Mouse (Mus musculus): Measurements from ENCODE around the gene Hprt. TPM values are rescaled to one million over a fixed set of nuclear protein-coding genes. Genes with fewer than 3 reads are reported as not detected.
"Not testable (repeated sequence)": the region's sequence is repeated elsewhere in the genome, so short reads cannot be mapped to it uniquely, and the experiment has no call there.

Gene Hprt
- total RNA-seq (2021) = 100 to 1,000 TPM; 111 to 147 TPM
- long read RNA-seq, experiment 1, transcript Hprt-201 (9 exons, 1,289 nt) = major isoform, 5 of 7 reads
- long read RNA-seq, experiment 1, partial matches to known transcripts = 1 of 7 reads
- long read RNA-seq, experiment 1, other reads (novel, unspliced or antisense) = 1 of 7 reads
- long read RNA-seq, experiment 2, transcript Hprt-201 (9 exons, 1,289 nt) = major isoform, 5 of 8 reads
- long read RNA-seq, experiment 2, partial matches to known transcripts = 1 of 8 reads
- long read RNA-seq, experiment 2, other reads (novel, unspliced or antisense) = 2 of 8 reads

DNA sequence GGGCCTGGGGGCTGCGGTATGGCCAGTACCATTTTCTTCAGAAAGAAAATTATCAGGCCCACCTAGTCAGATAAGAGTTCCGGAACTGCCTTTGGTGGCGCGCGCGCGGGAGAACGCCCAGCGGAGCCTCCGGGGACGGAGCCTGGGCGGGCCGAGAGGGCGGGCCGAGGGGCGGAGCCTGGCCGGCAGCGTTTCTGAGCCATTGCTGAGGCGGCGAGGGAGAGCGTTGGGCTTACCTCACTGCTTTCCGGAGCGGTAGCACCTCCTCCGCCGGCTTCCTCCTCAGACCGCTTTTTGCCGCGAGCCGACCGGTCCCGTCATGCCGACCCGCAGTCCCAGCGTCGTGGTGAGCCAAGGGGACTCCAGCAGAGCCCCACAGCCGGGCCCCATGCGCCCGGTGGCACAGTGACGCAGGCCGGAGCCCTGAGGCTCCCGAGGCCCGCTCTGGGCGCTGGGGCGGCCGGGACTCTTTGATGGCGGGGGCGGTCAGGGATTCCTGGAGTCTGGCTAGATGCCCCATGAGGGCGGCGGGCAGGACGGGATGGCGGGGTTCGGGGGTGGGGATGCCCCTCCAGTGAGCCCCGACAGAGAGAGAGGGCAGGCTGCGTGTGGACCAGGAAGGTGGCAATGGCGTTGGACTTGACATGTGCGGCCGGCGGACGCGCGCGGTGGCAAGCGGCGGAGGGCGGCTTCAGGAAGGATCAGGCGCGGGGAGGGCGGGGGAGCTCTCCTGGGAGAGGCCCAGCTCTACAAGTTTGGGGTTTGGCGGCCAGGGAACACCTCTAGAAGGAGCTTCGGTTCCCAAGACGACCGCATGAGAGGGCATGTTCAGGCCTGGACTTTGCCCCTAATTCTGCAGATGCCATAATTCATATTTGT lies at the start of gene Hprt:
Hprt (plus strand) TSS at position 233 of the 879 bp plus-strand sequence.
- Histone ChIP-seq H3K27ac (peak within 1 kb of the TSS; percentile 91), H3K4me3 (peak within 1 kb of the TSS; percentile 65)
- no peak for TF ChIP-seq CTCF (conservative IDR thresholded peaks at IDR 0.05)
- peak; percentile 81 to 86 for DNase-seq (ENCODE audit: low spot score in 2 of 2)

DNA sequence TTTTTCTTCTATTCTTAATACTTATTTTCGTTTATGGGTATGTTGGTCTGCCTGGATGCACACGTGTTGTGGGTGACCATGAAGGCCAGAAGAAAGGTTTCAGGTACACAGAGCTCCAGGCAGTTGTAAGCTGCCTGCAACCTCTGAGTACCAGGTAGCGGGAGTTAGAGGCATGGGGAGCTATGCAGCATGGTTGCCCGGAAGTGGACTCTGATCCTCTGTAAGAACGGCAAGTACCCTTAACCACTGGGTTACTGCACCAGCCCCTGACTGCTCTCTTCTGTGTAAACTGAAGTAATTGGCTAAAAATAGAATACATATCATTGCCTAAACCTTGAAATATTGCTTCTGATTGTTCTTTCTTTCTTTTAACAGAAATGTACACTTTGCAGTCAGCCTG lies 42.4 kb upstream of the Hprt start:
- H3K27ac ChIP-seq = no peak overlapping the region
- no peak overlapping the region for H3K4me3 ChIP-seq
- TF ChIP-seq CTCF (conservative IDR thresholded peaks at IDR 0.05) = no peak
- DNase-seq (ENCODE audit: low spot score in 2 of 2) = no peak

DNA sequence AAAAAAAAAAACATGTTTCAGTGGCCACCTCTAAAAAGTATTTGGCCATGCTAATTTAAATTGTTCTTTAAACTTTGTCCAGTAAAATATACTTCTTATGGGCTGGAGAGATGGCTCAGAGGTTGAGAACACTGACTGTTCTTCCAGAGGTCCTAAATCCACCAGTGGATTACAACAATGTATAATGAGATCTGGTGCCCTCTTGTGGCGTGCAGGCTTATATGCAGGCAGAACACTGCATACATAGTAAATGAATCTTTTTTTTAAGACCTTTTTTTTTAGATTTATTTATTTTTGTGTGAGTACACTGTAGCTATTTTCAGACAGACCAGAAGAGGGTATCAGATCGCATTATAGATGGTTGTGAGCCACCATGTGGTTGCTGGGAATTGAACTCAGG lies 38.2 kb upstream of the Hprt start:
- TF ChIP-seq CTCF (conservative IDR thresholded peaks at IDR 0.05) = peak; percentile 76
- peak in 1 of 2 experiments; percentile 14 for DNase-seq (ENCODE audit: low spot score in 2 of 2)
- H3K27ac ChIP-seq = no peak overlapping the region
- no peak overlapping the region for H3K4me3 ChIP-seq

DNA sequence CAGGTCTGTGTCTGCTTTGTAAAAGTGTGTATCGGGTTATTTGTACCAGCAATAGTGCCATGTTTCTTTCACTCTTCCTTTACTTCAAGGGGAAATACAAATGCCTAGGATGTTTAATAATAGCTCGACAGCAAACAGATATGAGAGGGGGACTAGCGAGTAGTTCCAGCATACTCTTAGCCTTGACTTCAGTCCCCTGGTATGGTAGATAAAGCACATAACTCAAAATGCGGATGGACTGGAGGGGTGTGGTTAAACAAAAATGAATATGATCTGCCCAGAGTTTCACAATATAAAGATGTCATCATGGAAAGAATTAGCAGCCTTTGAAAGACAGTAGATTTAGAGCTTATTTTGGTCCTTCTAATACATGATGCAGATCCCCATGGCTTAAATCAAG lies 31.0 kb upstream of the Hprt start:
- no peak for DNase-seq (ENCODE audit: low spot score in 2 of 2)
- TF ChIP-seq CTCF (conservative IDR thresholded peaks at IDR 0.05) = no peak

DNA sequence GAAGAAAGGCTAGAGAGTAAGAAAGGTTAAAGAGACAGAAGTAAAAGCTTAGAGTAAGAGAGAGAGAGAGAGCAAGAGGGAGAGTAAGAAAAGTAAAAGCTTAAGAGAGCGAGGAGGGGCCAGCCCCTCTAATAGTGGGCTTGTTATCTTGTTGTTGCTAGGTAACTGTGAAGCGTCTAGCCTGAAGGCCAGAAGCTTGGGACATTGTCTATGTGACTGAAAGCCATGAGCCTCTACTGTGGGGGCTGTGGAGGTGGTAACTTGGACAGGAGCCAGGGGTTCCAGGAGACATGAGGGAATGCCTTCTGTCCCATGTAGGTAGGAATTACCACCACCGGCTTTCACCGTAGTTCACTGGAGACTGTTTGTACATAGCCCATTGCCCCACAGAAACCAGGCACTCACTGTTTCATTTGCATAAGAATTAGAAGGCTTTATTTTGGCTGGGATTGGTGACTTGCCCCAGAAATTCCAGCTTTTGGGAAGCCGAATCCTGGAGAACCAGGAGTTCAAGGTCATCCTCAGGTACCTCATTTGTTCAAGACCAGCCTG lies 26.3 kb upstream of the Hprt start:
- H3K27ac ChIP-seq = no peak overlapping the region
- H3K4me3 ChIP-seq = no peak overlapping the region
- no peak for DNase-seq (ENCODE audit: low spot score in 2 of 2)
- no peak for TF ChIP-seq CTCF (conservative IDR thresholded peaks at IDR 0.05)

More for the DNA sequence above, 31.0 kb upstream of the Hprt start:
- no peak overlapping the region for H3K27ac ChIP-seq
- no peak overlapping the region for H3K4me3 ChIP-seq

DNA sequence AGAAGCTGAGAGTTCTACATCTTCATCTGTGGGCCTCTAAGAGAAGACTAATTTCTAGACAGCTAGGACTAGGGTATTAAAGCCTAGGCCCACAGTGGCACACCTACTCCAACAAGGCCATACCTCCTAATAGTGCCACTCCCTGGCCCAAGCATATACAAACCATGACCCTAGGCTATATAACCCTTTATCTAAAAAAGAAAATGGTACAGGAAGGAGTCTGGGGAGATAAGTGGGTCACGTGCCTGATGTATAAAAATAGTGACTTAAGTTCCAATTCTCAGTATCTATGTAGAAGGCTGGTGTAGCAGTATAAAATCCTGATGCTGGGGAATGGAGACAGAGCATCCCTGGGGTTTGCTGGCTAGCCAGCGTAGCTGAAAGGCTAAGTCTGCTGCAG lies 22.8 kb upstream of the Hprt start:
- no peak for TF ChIP-seq CTCF (conservative IDR thresholded peaks at IDR 0.05)
- no peak overlapping the region for H3K4me3 ChIP-seq
- DNase-seq (ENCODE audit: low spot score in 2 of 2) = no peak
- H3K27ac ChIP-seq = no peak overlapping the region

DNA sequence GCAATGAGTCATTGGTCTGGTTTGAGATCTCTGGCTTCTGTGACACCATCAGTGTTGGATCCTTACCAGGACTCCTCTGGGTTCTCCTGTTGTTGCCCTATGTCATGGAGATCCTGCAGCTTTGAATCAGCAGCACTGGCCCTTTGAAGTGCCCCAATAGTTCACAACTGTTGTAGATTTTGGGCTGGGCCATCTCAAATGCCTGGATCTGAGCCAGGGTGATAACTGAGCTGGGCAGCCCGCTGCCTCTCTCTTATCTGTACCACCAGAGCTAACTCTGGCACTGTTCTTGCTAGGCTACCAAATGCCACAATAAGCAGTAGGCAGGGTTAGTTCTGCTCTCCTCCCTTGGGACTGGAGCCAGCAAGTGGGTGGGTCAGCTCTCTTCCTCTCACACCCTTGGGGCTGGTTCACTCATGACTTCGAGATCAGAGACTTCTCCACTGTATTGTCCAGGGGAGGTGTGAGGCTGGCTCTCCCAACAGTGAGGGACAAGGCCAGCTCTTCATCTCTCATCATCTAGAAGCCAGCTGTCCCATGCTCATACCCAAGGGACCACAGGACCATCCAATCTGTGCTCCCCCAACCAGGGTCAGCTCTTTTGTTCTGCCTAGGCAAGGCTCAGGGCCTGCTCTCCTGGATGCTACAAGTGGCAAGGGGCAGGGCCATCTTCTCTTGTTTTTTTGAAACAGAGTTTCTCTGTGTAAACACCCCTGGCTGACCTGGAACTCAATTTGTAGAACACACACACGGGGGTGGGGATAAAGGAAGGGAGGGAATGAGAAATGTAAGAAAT lies 16.5 kb upstream of the Hprt start:
- DNase-seq (ENCODE audit: low spot score in 2 of 2) = no peak
- TF ChIP-seq CTCF (conservative IDR thresholded peaks at IDR 0.05) = no peak
- Histone ChIP-seq H3K4me3 (no peak overlapping the region), H3K27ac (no peak overlapping the region)

DNA sequence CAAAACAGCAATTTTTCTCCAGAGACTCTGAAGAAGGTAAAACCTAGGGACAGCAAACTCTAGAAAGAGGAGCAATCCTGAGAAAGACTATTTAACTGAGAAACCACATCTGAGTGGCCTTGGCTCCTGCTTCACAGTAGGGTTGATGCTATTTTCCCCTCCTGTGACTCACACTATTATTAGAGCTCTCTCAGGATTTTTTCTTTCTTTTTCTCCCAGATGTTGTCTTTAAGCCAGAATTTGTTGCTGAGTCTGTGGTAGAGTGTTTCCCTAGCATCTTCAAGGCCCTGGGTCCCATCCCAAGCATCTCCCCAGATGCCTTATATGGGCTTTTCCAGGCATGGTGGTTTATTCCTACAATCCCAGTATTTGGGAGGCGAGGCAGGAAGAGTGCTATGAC lies 15.8 kb upstream of the Hprt start:
- TF ChIP-seq CTCF (conservative IDR thresholded peaks at IDR 0.05) = no peak
- no peak overlapping the region for H3K27ac ChIP-seq
- H3K4me3 ChIP-seq = no peak overlapping the region
- no peak for DNase-seq (ENCODE audit: low spot score in 2 of 2)

DNA sequence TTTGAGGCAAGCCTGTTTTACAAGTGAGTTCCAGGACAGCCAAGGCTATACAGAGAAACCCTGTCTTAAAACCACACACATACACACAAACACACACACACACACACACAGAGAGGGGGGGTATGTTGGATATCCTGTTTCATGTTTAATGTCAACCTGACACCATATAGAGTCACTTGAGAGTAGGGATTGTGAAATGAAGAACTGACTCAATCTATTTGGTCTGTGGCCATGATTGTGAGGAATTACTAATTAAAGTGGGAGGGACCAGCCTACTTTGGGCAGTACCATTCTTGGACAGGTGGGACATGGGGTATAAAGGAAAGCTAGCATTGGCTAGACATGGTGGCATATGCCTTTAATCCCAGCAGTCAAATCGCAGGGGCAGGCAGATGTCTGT lies 15.3 kb upstream of the Hprt start:
- no peak overlapping the region for H3K27ac ChIP-seq
- no peak for TF ChIP-seq CTCF (conservative IDR thresholded peaks at IDR 0.05)
- no peak overlapping the region for H3K4me3 ChIP-seq
- no peak for DNase-seq (ENCODE audit: low spot score in 2 of 2)

DNA sequence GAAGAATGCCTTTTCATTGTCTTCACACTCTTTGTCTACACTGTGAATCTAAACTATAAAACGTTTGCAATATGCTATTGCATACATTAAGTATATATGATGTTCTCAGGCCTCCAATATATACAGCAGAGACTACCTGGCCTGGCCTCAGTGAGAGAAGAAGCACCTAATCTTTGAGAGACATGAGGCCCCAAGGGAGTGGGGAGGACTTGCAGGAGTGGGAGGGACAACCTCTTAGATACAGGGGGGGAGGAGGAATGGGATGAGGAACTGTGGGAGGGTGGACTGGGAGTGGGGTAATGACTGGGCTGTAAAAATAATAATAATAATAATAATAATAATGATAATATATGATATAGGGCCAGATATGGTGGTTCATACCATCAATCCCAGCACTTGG lies 9.4 kb upstream of the Hprt start:
- Histone ChIP-seq H3K27ac (no peak overlapping the region), H3K4me3 (no peak overlapping the region)
- DNase-seq (ENCODE audit: low spot score in 2 of 2) = no peak
- no peak for TF ChIP-seq CTCF (conservative IDR thresholded peaks at IDR 0.05)

DNA sequence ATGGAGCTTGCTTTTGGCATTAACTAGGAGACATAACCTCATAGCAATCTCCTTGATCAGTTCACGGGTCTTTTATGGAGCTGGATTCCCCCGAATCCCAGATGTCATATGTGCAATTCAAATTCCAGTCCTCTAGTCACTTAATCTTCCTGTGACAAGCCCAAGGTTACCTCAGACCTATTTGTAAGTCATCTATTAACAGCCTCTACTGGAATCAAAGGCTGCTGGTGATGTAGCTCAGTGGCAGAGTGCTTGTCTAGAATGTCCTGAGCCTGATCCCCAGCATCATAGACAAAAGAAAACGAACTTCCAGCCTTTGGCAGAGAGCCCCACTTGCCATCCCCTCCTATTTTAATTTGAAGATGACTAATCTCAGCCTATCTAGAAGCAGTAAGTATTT lies 6.6 kb upstream of the Hprt start:
- Histone ChIP-seq H3K27ac (no peak overlapping the region), H3K4me3 (no peak overlapping the region)
- no peak for TF ChIP-seq CTCF (conservative IDR thresholded peaks at IDR 0.05)
- no peak for DNase-seq (ENCODE audit: low spot score in 2 of 2)

DNA sequence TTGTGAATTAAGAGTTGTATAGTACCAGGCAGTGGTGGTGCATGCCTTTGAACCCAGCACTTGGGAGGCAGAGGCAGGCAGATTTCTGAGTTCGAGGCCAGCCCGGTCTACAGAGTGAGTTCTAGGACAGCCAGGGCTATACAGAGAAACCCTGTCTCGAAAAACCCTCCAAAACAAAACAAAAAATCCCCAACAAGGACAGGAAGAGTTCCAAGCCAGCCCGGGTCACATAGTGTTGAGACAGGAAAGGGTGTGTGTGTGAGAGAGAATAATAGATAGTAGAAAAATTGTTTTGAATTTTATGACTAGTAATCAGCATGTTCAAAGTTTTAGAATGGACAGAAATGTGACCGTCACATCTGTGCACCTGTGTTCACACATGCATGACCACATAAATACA lies 6.8 kb downstream of the Hprt start:
- not testable (repeated sequence) for H3K27ac ChIP-seq; H3K4me3 ChIP-seq; DNase-seq (ENCODE audit: low spot score in 2 of 2)

DNA sequence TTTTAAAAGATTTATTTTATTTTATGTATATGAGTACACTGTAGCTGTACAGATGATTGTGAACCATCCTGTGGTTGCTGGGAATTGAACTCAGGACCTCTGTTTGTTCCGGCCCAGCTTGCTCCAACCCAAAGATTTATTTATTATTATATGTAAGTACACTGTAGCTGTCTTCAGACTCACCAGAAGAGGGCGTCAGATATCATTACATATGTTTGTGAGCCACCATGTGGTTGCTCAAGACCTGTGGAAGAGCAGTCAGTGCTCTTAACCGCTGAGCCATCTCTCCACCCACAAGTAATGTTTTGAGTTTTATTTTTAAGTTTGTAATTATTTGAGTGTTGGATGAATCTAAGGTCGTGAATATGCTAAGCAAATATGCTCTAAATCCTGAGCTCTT lies 16.9 kb downstream of the Hprt start:
- H3K4me3 ChIP-seq; H3K27ac ChIP-seq; DNase-seq (ENCODE audit: low spot score in 2 of 2): not testable (repeated sequence)
- TF ChIP-seq CTCF (conservative IDR thresholded peaks at IDR 0.05) = peak; percentile 58

Measured in layer of hippocampus, adult 2 months (tissue).